Mouse (Mus musculus): ENCODE data around the gene Lmx1b. TPM values are rescaled to one million over a fixed set of nuclear protein-coding genes. Genes with fewer than 3 reads are reported as not detected.

Gene Lmx1b
- polyA plus RNA-seq, 1 experiment from 2014 or later, result 0.74 TPM

DNA sequence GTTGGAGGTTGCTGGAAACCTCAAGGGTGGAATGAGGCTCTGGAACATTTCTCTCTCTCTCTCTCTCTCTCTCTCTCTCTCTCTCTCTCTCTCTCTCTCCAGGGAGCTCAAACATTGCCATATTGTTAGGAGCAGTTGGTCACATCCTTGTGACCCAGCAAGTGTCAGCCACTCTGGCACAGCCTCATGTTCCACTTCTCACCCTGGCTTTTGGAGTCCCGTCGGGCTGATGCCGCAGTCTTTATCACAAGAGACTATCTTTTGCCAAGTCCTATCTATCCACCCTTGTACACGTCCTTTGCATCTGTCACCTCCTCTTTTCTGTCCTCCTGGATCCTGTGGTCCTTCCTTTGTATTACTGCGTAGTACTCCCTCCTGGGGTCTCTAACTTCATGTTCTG, 94.3 kb downstream of the Lmx1b start:
- Histone ChIP-seq H3K36me3 (no peaks in the 10 kb centered on the region), H3K9ac (no peak overlapping the region), H3K9me3 (no peaks in the 10 kb centered on the region), H3K4me1 (peaks cover 22% of the 10 kb centered on the region), H3K27ac (no peak overlapping the region), H3K4me3 (no peak overlapping the region), H3K27me3 (peaks cover 49% of the 10 kb centered on the region), H3K4me2 (replicated peaks) (no peak overlapping the region)
- ATAC-seq (ENCODE audit: insufficient number of reproducible peaks, insufficient read depth, low FRiP score, low TSS enrichment), result no peak
- WGBS, result 76% methylated on average over 5 of the region's 5 CpGs

GRCm38 (mm10) chr2:33544781-33545566, 95.3 kb downstream of the Lmx1b start:
- peaks cover 56% of the 10 kb centered on the region for H3K27me3 ChIP-seq
- no peak for ATAC-seq (ENCODE audit: insufficient number of reproducible peaks, insufficient read depth, low FRiP score, low TSS enrichment)
- no peak overlapping the region for H3K27ac ChIP-seq
- no peaks in the 10 kb centered on the region for H3K9me3 ChIP-seq
- H3K9ac ChIP-seq, result no peak overlapping the region
- WGBS, result 24% methylated on average over 16 of the region's 16 CpGs
- H3K4me3 ChIP-seq, result peak overlapping the region; percentile 46
- peaks cover 22% of the 10 kb centered on the region for H3K4me1 ChIP-seq
- peak overlapping the region; percentile 90 for H3K4me2 ChIP-seq (replicated peaks)
- H3K36me3 ChIP-seq, result no peaks in the 10 kb centered on the region

GRCm38 (mm10) chr2:33544203-33544762, 96.0 kb downstream of the Lmx1b start:
- Histone ChIP-seq H3K27me3 (peaks cover 60% of the 10 kb centered on the region), H3K9ac (peak overlapping the region; percentile 48), H3K27ac (no peak overlapping the region), H3K4me1 (peaks cover 22% of the 10 kb centered on the region), H3K9me3 (no peaks in the 10 kb centered on the region), H3K4me2 (replicated peaks) (peak overlapping the region; percentile 90), H3K36me3 (no peaks in the 10 kb centered on the region), H3K4me3 (peak overlapping the region; percentile 46)
- ATAC-seq (ENCODE audit: insufficient number of reproducible peaks, insufficient read depth, low FRiP score, low TSS enrichment), result no peak; the same call in 1 of the 2 replicates
- 1% methylated on average over 41 of the region's 43 CpGs for WGBS

DNA sequence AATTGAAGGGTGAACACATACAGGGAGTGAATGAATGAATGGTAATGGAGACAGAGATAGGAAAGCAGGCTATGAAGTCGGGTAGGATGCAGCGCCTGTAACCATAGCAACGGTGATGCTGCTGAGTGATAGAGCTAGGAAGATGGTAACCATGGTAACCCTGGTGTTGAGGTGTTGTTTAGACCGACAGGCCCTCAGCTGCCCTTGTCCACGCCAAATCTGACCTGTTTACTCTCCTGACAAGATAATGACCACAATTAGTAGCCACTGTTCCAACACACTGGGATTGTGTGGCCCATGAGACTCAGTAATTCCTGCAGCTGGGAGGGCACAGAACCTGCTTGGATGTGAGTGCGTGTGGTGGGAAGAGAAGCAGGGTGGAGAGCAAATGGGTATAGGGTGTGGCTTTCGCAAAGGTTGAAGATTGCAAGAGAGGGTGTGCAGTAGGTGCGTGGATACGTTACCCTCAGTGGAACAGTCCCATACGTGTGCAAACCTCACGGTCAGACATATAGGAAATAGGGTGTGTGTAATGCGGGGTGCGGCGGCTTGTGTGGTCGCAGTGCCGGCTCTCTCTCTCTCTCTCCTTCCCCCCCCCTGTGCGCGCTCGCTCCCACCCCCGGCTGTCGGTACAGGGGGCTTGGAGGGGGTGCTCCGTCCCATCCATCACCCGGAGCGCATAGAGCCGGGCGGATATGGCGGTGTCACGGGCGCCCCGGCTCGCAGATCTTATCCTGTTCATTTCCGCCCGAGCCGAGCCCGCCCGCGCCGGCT, 96.7 kb downstream of the Lmx1b start:
- H3K27me3 ChIP-seq, result peaks cover 63% of the 10 kb centered on the region
- peak overlapping the region; percentile 48 for H3K9ac ChIP-seq
- peak overlapping the region; percentile 90 for H3K4me2 ChIP-seq (replicated peaks)
- peaks cover 22% of the 10 kb centered on the region for H3K4me1 ChIP-seq
- peak overlapping the region; percentile 46 for H3K4me3 ChIP-seq
- no peak overlapping the region for H3K27ac ChIP-seq
- ATAC-seq (ENCODE audit: insufficient number of reproducible peaks, insufficient read depth, low FRiP score, low TSS enrichment), result peak; percentile 31; the same call in 1 of the 2 replicates
- H3K9me3 ChIP-seq, result no peaks in the 10 kb centered on the region
- H3K36me3 ChIP-seq, result no peaks in the 10 kb centered on the region
- 2% methylated on average over 20 of the region's 38 CpGs for WGBS

DNA sequence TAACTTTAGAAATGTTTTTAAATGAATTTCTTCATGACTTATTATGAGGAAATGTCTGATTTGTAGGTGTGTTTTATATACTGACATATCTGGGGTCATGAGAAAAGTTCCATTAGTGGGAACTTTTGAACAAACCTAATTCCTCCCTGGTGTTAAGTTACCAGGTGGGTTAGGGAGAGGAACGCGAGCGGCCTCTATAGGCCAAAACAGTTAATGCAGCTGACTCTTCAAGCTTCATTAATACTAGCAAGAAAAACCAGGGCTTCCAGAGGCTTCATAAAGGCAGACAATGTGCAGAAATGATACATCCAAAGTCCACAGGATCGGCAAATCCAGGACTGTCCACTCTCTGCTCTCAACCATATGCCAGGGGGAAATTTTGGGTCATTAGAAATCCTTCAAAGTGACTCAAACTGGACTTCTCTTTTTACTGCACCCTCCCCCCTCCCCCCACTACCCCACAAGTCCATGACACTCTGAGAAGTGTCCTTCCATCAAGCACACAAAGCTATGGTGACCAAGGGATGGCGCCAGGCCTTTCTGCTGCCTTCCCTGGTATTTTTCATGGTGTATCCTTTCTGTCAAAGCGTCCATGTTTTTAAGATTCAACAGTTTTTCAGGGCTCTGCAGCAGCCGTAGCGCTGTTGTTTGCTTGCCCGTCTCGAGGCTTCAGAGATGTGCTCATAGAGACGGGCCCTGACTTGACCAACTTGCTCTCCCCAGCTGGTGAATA, 97.4 kb downstream of the Lmx1b start:
- Histone ChIP-seq H3K27me3 (peaks cover 63% of the 10 kb centered on the region), H3K4me2 (replicated peaks) (peak overlapping the region; percentile 90; the same call in 1 of the 2 replicates), H3K27ac (no peak overlapping the region), H3K9ac (no peak overlapping the region), H3K4me1 (peaks cover 22% of the 10 kb centered on the region), H3K4me3 (no peak overlapping the region), H3K36me3 (no peaks in the 10 kb centered on the region), H3K9me3 (no peaks in the 10 kb centered on the region)
- WGBS, result 3% methylated on average over 11 of the region's 11 CpGs
- no peak for ATAC-seq (ENCODE audit: insufficient number of reproducible peaks, insufficient read depth, low FRiP score, low TSS enrichment)

DNA sequence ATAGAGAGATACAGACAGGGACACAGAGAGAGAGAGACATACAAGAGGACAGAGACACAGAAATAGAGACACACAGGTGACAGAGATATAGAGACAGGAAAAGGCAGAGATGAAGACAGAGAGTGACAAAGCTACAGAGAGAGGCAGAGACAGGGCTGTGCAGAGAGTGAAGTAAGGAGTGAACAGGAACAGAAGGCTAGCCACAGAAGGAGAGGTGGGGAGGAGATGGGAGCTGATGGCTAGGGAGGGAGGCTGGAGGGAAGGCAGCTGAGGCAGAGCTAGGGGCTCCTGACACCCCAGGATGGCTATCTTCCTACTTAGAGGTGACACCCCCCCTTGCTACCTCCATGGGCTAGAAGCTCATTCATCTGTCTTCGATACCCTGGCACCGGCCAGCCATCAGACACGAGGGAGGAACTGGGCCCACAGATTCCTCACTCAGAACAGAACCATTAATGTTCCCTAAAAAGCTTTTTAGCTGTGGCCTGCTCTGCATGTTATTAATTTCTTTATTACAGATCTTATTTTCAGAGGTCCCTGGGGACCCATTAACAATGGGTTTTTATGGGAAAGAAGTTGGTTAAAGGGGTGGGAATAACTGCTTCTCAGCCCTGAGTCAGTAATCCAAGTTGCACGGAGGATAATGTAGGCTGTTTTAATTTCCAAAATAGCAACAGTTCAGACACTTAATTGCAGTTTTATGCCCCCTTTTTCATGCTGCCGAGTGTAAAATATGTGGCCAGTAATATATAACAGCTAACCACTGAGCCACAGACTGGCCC, 114.8 kb downstream of the Lmx1b start:
- Histone ChIP-seq H3K9me3 (peaks cover 12% of the 10 kb centered on the region), H3K27me3 (peaks cover 4% of the 10 kb centered on the region; the same call in 1 of the 2 replicates), H3K4me1 (no peaks in the 10 kb centered on the region), H3K4me2 (replicated peaks) (no peak overlapping the region), H3K4me3 (no peak overlapping the region), H3K9ac (no peak overlapping the region), H3K27ac (no peak overlapping the region), H3K36me3 (no peaks in the 10 kb centered on the region)
- no peak for ATAC-seq (ENCODE audit: insufficient number of reproducible peaks, insufficient read depth, low FRiP score, low TSS enrichment)
- 70% methylated on average over 5 of the region's 5 CpGs for WGBS

DNA sequence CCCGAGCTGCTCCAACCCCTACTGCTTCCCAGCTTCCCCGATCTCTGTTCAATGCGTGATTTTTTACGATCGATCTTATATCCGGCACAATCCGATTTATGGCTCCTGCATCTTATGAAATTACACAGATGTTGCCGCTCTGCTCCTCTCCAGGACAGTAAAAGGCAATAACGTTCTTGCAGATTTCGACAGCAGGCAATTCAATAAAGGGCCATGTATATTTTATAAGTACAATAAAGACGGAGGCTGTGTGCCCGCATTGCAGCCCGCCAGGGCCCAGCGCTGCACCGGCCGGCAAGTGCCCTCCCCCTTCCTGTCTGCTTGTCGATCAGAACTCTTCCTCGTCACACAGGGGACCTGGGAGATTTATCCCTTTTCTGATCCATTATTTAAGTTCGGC, 124.5 kb downstream of the Lmx1b start:
- H3K4me3 ChIP-seq, result no peak overlapping the region
- no peaks in the 10 kb centered on the region for H3K9me3 ChIP-seq
- 76% methylated on average over 19 of the region's 19 CpGs for WGBS
- no peak for ATAC-seq (ENCODE audit: insufficient number of reproducible peaks, insufficient read depth, low FRiP score, low TSS enrichment)
- H3K4me1 ChIP-seq, result no peaks in the 10 kb centered on the region
- H3K4me2 ChIP-seq (replicated peaks), result no peak overlapping the region
- no peak overlapping the region for H3K27ac ChIP-seq
- no peaks in the 10 kb centered on the region for H3K36me3 ChIP-seq
- H3K9ac ChIP-seq, result no peak overlapping the region
- no peaks in the 10 kb centered on the region for H3K27me3 ChIP-seq

DNA sequence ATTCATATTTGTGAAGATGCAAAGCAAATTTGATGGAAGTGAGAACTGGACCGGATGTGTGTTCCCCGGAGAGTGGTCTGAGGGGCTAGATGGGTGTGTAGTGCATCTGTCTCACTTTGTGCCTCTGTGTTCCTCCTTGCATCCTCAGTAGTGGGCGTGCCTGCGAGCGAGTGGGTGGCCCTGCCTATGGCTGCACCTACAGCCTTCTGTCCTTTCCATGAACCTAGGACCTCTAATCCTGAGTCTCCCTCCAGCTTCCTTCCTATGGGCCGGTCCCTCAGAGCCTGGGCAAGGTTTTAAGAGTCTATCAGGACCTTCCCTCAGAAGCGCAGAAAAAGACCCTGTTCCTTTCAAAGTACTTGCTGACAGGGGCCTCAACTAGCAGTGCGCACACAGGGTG, 124.9 kb downstream of the Lmx1b start:
- no peaks in the 10 kb centered on the region for H3K27me3 ChIP-seq
- H3K4me1 ChIP-seq, result no peaks in the 10 kb centered on the region
- WGBS, result 85% methylated on average over 8 of the region's 8 CpGs
- H3K4me2 ChIP-seq (replicated peaks), result no peak overlapping the region
- no peak overlapping the region for H3K27ac ChIP-seq
- no peak for ATAC-seq (ENCODE audit: insufficient number of reproducible peaks, insufficient read depth, low FRiP score, low TSS enrichment)
- no peaks in the 10 kb centered on the region for H3K36me3 ChIP-seq
- no peak overlapping the region for H3K4me3 ChIP-seq
- no peak overlapping the region for H3K9ac ChIP-seq
- H3K9me3 ChIP-seq, result no peaks in the 10 kb centered on the region

Other genes starting within 250 kb of the Lmx1b start
- gene Zbtb34, start 209.2 kb downstream of the Lmx1b start, polyA plus RNA-seq (2016; fragmentation: Nextera tagmentation; extraction: Ambion mirVana), result 9.4 and 9.6 TPM in 2 replicates
- gene Zbtb43, start 172.0 kb downstream of the Lmx1b start, polyA plus RNA-seq (2016; fragmentation: Nextera tagmentation; extraction: Ambion mirVana), result 20.7 and 21.8 TPM in 2 replicates
- gene Mvb12b, start 247.4 kb upstream of the Lmx1b start, polyA plus RNA-seq (2016; fragmentation: Nextera tagmentation; extraction: Ambion mirVana), result 31.2 and 33.8 TPM in 2 replicates

All from embryonic facial prominence, embryonic 12.5 days (tissue).